Mouse (Mus musculus) left cerebral cortex, adult 6 months (tissue): ENCODE data around the gene Fxyd5. TPM values are rescaled to one million over a fixed set of nuclear protein-coding genes. Genes with fewer than 3 reads are reported as not detected.

Source experiments
- long read RNA-seq, 2 experiments: library from polyadenylated mRNA; unstranded; transcript quantifications; one replicate each; pipeline ENCODE4 v2.0.0; 2019 to 2020
- polyA plus RNA-seq: library from polyadenylated mRNA; unstranded; fragments of <200 nt; fragmentation: Nextera tagmentation; gene quantifications from 2 replicates; pipeline ENCODE4 v1.2.3, GENCODE M21; 2021

Fxyd5 gene
- polyA plus RNA-seq = 10.8 and 30.6 TPM in 2 replicates
- long read RNA-seq, experiment 1, partial matches to known transcripts = 1 of 3 reads
- long read RNA-seq, experiment 1, other reads (novel, unspliced or antisense) = 0 of 3 reads
- long read RNA-seq, experiment 2, partial matches to known transcripts = 0 of 6 reads
- long read RNA-seq, experiment 2, other reads (novel, unspliced or antisense) = 1 of 6 reads

DNA sequence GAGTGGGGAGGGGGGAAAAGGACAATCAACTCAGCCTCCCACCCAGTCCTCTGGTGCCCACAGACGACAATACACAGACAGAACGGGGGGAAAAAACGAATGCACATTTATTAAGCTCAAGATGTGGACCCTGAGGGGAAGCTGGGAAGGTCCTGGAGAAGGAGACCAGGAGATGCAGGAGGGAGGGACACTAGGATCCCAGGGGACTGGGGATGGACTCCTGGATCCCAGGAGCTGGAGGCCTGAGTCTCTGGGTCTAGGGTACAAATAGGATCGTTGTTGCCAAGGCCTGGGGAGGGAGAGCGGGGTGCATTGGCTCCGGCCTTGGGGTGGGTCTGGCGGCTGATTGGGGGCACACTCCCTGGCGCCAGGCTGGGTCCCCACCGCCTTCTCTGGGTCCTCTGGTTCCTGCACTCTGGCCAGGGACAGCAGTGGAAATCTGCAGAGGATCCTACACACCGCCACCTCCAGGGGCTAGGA lies at the start of gene Fxyd5:
Gene Fxyd5 (minus strand): TSS at position 51 of the 480 bp plus-strand sequence.

DNA sequence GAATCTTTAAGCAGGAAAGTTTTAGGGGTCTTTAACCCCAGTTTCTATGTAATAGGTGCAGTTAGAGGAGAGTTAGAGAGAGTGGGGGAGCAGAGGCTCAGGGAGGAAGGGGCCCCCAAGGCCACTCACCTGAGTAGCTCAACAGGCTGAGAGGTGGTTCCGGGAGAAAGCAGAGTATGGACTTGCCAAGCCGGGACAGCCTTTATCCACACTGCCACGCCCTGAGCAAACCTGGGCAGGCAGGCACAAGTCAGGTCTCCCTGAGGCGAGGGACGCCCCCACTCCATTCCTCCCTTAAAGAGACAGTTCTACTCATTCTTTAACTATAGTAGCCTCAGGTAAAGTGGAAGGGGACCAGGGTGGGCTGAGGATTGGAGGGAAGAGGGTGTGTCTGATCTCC lies 34.2 kb upstream of the Fxyd5 start, which contains the start of gene Fxyd3:
Gene Fxyd3 (minus strand): TSS at position 213 of the 400 bp plus-strand sequence.

DNA sequence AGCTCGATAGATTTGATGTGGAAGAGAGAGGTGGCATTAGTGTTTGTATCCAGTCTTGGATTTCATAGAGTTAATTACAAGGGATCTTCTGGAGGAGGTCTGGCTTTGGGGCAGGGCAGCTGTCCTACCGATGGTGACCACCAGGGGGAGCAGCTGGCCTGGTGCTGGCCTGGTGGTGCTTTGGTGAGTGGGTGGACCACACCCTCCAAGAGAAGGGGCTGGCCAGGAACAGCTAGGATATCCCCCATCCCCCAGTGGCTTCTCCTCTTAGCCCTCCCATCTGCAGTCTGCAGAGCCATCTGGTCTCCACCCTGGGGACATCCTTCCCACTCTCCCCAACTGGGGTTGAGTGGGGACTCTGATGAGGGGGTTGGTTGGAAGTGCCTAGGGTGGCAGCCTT lies 16.8 kb upstream of the Fxyd5 start, which contains the start of gene Lgi4:
Gene Lgi4 (plus strand): TSS at position 235 of the 400 bp plus-strand sequence.

DNA sequence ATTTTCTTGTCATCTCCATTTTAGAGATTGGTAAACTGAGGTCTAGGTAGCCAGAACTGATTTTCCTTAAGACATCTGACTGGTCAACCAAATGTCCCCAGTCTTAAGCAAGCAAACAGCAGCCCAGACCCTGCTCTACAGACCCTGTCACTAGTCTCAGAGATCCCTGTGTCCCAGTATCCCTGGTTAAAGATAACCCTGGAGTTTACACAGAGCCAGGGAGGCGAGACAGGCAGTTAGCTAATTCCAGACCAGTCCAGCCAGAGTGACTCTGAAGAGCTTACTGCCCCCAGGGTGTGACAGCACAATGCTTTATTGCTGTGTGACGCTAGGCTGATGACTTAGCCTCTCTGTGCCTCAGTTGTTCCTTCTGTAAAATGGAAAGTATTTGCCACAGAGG lies 14.8 kb upstream of the Fxyd5 start, which contains the start of gene Fxyd1:
Gene Fxyd1 (minus strand): TSS at position 129 of the 400 bp plus-strand sequence.

DNA sequence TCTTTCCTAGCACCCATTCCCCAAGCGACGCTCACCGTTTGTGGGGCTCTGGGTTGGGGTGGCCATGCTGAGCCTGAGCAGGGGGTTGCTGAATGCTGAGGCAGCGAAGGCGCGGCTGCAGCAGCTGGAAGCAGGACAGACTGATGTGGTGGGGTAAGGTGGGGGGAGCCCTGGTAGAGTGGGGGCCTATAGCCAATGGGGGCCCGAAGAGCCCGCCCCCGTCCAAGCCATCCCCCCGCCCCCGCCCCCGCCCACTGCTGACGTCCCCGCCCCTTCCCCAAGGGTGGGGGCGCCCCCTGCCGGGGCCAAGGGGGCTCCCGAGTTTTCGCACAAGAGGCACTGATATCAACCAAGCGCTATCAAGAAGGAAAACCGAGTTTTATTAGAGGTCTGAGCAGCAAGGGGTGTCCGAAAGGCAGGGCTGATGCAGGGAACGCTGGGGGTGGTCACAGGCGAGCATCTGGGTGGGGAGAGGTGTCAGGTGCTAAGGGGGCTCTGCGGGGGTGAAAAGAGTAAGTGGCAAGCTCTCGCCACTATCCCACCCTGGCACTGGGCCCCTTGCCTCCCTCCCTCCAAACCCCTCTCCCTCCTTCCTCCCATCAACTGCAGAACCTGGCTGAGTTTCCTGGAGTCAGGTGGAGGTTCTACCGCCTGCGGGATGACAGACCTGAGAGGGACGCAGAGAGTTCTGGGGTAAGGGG lies 9.2 kb upstream of the Fxyd5 start, which contains the start of gene Fxyd7:
Gene Fxyd7 (minus strand): TSS at position 147 of the 701 bp plus-strand sequence.

Other genes starting within 250 kb of the Fxyd5 start
- gene Ffar2, start 218.7 kb downstream of the Fxyd5 start, polyA plus RNA-seq = not detected in 2 replicates
- 0.06 and 0.16 TPM in 2 replicates for gene Ffar3, start 186.3 kb downstream of the Fxyd5 start, polyA plus RNA-seq
- gene Ffar1, start 180.9 kb downstream of the Fxyd5 start, polyA plus RNA-seq = not detected in 2 replicates
- 0.15 and 0.19 TPM in 2 replicates for gene Cd22, start 162.1 kb downstream of the Fxyd5 start, polyA plus RNA-seq
- 79.4 and 86.1 TPM in 2 replicates for gene Mag, start 127.6 kb downstream of the Fxyd5 start, polyA plus RNA-seq
- gene Hamp2, start 117.8 kb downstream of the Fxyd5 start, polyA plus RNA-seq = not detected in 2 replicates
- not detected in 2 replicates for gene Hamp, start 98.4 kb downstream of the Fxyd5 start, polyA plus RNA-seq
- gene Usf2, start 85.7 kb downstream of the Fxyd5 start, polyA plus RNA-seq = 19.0 and 19.3 TPM in 2 replicates
- 4.7 and 6.0 TPM in 2 replicates for gene Lsr, start 69.0 kb downstream of the Fxyd5 start, polyA plus RNA-seq
- gene Fam187b, start 68.7 kb downstream of the Fxyd5 start, polyA plus RNA-seq = 0.31 TPM in 1 of 2 replicates, not detected in the other
- 278 and 391 TPM in 2 replicates for gene Fxyd7, start 9.0 kb upstream of the Fxyd5 start, polyA plus RNA-seq
- 298 and 678 TPM in 2 replicates for gene Fxyd1, start 14.7 kb upstream of the Fxyd5 start, polyA plus RNA-seq
- gene Lgi4, start 16.9 kb upstream of the Fxyd5 start, polyA plus RNA-seq = 7.3 and 9.7 TPM in 2 replicates
- 1.2 and 2.3 TPM in 2 replicates for gene Fxyd3, start 34.2 kb upstream of the Fxyd5 start, polyA plus RNA-seq
- 0.28 and 0.45 TPM in 2 replicates for gene Hpn, start 72.8 kb upstream of the Fxyd5 start, polyA plus RNA-seq
- gene Scn1b, start 84.5 kb upstream of the Fxyd5 start, polyA plus RNA-seq = 83.1 and 557 TPM in 2 replicates
- 38.7 and 55.6 TPM in 2 replicates for gene Gramd1a, start 113.4 kb upstream of the Fxyd5 start, polyA plus RNA-seq
- gene Scgb2b2, start 248.0 kb upstream of the Fxyd5 start, polyA plus RNA-seq = not detected in 2 replicates
- gene Scgb1b2, start 249.3 kb upstream of the Fxyd5 start, polyA plus RNA-seq = not detected in 2 replicates